Mouse (Mus musculus): ENCODE results near the gene Hist2h2ab.
"Not testable (repeated sequence)": the region's sequence is repeated elsewhere in the genome, so short reads cannot be mapped to it uniquely, and the experiment has no call there.

Gene Hist2h2ab

GRCm38 (mm10) chr3:96237904-96238511 is 18.3 kb downstream of the Hist2h2ab start:
- no peak for DNase-seq (ENCODE audit: low spot score)

DNA sequence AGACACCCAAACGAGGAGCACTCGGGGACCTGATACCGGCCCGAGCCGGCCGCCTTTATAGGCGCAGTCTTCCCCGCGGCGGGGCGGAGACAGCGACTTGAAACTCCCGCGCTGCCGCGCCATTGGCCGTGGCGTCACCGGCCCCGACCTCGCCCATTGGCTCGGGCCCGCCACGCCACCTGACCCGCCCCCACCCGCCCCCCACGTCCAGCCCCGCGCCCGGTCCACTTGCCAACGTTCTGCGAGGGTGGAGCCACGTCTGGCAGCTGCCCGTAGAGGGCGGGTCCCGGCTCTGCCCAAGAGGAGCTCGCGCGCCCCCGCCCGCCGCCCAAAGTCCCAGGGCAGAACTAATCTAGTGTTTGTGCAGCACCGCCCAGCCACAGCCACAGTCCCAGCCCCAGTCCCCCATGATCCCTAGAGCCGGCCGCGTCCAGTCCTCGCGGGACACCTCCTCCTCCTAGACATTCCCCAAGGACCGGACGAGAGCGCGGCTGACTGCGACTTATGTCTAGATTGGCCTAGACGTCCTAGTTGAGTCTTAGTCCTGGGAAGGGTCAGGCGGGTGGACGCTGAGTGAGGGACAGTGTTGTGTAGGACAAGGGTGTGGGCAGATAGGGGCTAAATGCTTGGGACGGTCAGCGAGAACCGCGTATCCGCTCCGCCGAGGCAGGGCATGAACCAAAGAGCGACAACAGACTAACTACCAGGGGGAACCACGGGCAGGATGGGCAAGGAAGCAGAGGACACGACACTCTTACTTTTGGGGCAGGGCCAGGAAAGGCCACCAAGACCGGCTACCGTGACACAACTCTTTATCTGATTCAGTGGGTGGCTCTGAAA is 19.5 kb downstream of the Hist2h2ab start, which contains the start of gene Hist2h3c2:
Gene Hist2h3c2, minus strand, starts transcription at position 174 of the 840 bp plus-strand sequence.
- DNase-seq (ENCODE audit: low spot score) = peak; percentile 45

GRCm38 (mm10) chr3:96239949-96240798 is 20.5 kb downstream of the Hist2h2ab start, which contains the start of gene Hist2h2aa2:
Gene Hist2h2aa2, minus strand, starts transcription at chr3:96240276.
- DNase-seq (ENCODE audit: low spot score) = peak; percentile 86

GRCm38 (mm10) chr3:96240799-96241197 is 21.1 kb downstream of the Hist2h2ab start:
- DNase-seq (ENCODE audit: low spot score) = no peak

DNA sequence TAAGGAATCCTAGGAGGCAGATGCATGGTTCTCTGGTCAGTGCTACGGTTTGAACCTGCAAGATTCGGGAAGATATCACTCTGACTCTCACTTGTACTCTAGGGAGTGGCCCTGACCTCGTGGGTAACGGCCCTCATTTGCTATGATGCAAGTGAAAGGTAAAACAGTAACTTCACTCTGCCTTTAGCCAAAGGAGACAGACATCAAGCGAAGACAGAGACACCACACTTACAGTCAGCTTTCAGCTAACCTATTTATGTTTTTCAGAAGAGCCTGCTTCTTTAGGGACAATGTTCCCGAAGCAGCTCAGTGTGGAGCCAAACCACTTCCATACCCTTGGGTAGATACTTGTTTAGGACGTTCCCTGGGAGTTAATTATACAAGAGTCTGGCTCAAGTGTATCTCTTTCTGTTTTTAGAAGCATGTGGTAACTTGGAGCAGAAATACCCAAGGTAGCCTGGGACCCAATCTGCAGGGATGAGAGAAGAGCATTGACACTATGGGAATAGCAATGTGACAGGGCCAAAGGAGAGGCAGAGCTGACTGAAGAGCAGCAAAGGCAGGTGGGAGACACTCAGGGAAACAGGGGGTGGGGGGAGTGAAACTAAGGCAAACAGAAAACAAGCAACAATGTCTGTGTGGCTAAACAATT is 24.4 kb downstream of the Hist2h2ab start:
- DNase-seq (ENCODE audit: low spot score) = no peak

DNA sequence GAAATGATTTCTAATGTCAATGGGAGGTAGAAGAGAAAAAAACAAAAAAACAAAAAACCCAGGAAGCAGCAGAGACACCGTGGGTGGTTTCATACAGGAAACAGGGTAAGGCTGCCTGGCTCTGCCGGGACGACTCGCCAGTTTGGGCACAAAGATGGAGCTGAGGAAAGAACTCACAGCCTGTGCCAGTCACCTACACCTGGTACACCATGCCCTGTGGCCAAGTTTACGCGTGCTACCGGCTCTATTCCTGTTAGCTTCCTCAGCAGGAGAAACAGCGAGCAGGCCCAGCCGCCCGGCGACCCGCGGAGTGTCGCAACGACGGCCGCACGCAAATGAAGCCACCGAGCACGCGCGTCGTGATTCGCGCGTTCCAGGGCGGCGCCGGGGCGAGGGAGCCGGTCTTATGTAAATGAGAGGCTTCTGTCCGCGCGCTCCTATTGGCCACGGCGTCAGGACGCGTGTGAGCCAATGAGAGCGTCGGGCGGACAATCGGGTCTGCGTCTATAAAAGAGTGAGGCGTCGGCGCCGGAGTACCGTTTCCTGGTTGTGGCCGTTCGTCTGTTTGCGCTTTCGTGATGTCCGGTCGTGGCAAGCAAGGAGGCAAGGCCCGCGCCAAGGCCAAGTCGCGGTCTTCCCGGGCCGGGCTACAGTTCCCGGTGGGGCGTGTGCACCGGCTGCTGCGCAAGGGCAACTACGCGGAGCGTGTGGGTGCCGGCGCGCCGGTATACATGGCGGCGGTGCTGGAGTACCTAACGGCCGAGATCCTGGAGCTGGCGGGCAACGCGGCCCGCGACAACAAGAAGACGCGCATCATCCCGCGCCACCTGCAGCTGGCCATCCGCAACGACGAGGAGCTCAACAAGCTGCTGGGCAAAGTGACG is 25.6 kb downstream of the Hist2h2ab start, which contains the start of gene Hist2h2aa1:
Gene Hist2h2aa1, plus strand, starts transcription at position 495 of the 884 bp plus-strand sequence.
- DNase-seq (ENCODE audit: low spot score) = peak; percentile 82

GRCm38 (mm10) chr3:96246018-96246417 is 26.4 kb downstream of the Hist2h2ab start:
- not testable (repeated sequence) for DNase-seq (ENCODE audit: low spot score)

DNA sequence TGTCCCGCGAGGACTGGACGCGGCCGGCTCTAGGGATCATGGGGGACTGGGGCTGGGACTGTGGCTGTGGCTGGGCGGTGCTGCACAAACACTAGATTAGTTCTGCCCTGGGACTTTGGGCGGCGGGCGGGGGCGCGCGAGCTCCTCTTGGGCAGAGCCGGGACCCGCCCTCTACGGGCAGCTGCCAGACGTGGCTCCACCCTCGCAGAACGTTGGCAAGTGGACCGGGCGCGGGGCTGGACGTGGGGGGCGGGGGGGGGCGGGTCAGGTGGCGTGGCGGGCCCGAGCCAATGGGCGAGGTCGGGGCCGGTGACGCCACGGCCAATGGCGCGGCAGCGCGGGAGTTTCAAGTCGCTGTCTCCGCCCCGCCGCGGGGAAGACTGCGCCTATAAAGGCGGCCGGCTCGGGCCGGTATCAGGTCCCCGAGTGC is 26.8 kb downstream of the Hist2h2ab start, which contains the start of gene Hist2h3c1:
Gene Hist2h3c1, plus strand, starts transcription at position 259 of the 430 bp plus-strand sequence.
- DNase-seq (ENCODE audit: low spot score) = not testable (repeated sequence)

GRCm38 (mm10) chr3:96247356-96248140 is 27.9 kb downstream of the Hist2h2ab start:
- DNase-seq (ENCODE audit: low spot score) = no peak

- DNase-seq (ENCODE audit: low spot score) = no peak
Measured at GRCm38 (mm10) chr3:96248141-96249033, 28.7 kb downstream of the Hist2h2ab start.

DNA sequence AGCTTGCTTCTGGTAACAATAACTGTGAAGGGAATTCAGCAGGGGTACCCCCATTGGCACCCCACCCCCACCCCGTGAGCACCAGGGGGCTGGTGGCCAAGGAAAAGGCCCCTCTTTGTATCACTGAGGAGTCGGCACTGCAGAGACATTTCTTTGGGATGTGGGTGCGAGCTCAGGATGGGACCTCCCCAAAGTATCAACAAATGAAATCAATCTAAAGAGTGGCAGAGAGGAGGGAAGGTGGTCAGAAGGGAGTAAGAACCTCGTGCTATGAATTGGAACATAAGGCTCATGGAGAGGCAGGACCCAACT is 29.3 kb downstream of the Hist2h2ab start:
- no peak for DNase-seq (ENCODE audit: low spot score)

- no peak for DNase-seq (ENCODE audit: low spot score)
Measured at GRCm38 (mm10) chr3:96250890-96251289, 31.2 kb downstream of the Hist2h2ab start.

DNA sequence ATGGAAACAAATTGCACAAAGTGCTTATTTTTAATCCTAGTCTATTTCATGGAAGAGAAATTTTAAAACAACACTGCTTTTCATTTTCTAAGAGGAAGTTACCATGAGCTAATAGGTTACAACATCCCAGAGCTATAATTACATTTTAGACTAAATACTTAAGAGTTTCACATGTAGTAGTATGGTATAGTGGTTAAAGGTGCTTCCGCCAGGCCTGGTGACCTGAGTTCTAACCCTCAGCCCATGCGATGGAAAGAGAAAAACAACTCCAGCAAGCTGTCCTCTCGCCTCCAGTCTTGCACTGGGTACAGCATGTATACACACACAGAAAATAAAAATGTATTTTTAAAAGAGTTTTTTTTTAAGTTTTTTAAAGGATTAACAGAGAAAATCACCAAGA is 32.1 kb downstream of the Hist2h2ab start:
- no peak for DNase-seq (ENCODE audit: low spot score)

- no peak for DNase-seq (ENCODE audit: low spot score)
Measured at GRCm38 (mm10) chr3:96254683-96255355, 35.2 kb downstream of the Hist2h2ab start.

DNA sequence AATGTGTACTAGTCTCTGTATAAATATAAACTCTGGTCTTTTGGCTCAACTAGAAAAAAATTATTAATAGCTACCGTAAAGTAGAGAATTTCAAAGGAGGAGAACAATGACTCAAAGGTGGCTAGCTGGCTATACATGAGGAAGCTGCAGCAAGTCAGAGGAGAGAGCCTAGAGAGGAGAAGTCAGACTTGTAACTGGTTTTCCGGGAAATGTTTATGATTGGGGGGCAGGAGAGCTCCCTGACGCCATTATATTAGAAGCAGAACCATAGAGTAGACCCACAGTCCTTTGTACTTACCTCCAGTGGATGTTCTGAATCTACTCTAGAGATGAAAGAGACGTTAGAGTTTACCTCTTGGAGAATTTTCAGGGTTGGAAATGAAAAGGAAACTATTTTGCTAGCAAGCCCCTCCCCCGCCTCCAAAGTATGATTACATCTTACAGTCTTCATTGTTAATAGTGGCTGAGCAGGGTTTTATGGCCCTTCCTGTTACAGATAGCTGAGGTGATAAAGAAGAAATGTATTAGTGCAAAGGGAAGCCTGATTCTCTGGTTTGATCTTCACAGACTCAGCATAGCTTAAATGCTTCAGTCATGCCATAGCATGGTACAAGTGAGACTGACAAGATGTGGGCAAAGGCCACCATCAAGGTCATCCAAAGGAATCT is 36.4 kb downstream of the Hist2h2ab start:
- DNase-seq (ENCODE audit: low spot score) = no peak

GRCm38 (mm10) chr3:96257190-96257589 is 37.5 kb downstream of the Hist2h2ab start:
- no peak for DNase-seq (ENCODE audit: low spot score)

DNA sequence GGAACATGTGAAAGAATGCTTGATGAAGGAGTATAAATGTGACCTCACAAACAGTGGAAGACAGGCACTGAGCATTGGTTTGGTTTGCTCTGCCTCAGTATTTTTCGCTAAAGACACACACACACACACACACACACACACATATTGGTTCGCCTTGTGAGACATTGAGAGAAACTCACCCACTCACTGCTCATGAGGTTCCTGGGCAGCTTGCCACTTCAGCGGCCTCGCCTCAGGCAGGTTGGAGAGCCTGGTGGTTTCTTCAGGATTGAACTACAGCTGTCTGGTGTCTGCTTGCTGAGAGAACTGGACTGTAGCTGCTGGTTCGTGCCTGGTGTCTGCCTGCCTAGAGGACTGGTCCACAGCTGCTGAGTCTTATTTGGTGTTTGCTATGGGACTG is 40.6 kb downstream of the Hist2h2ab start:
- DNase-seq (ENCODE audit: low spot score) = no peak

GRCm38 (mm10) chr3:96261623-96262022 is 42.0 kb downstream of the Hist2h2ab start:
- DNase-seq (ENCODE audit: low spot score) = no peak

All from T-cell, adult 2 months (primary cell).